Mouse (Mus musculus): ENCODE data around the gene Cpxm1.

GRCm38 (mm10) chr2:130436769-130437168 lies 39.4 kb upstream of the Cpxm1 start:
- TF ChIP-seq CTCF (conservative IDR thresholded peaks at IDR 0.05; ENCODE audit: insufficient read depth, insufficient read length, low read depth, low read length) (no peak), POLR2A (IDR thresholded peaks at IDR 0.05; ENCODE audit: low read depth, low read length) (no peak)

All from kidney, adult 2 months (tissue).